Mouse (Mus musculus): Measurements from ENCODE around the gene Rtn4.
"Not testable (repeated sequence)": the region's sequence is repeated elsewhere in the genome, so short reads cannot be mapped to it uniquely, and the experiment has no call there.

Gene Rtn4

GRCm38 (mm10) chr11:29692683-29693272 is at the start of gene Rtn4:
Gene Rtn4 (plus strand): TSS chr11:29692947.
- DNase-seq (ENCODE audit: low read depth), result peak; percentile 97

GRCm38 (mm10) chr11:29644421-29644820 is 48.3 kb upstream of the Rtn4 start:
- DNase-seq (ENCODE audit: low read depth), result no peak

GRCm38 (mm10) chr11:29645411-29646066 is 47.2 kb upstream of the Rtn4 start:
- no peak for DNase-seq (ENCODE audit: low read depth)

GRCm38 (mm10) chr11:29647568-29648319 is 45.0 kb upstream of the Rtn4 start:
- DNase-seq (ENCODE audit: low read depth), result peak; percentile 45

- not testable (repeated sequence) for DNase-seq (ENCODE audit: low read depth)
Measured at GRCm38 (mm10) chr11:29655381-29655780, 37.4 kb upstream of the Rtn4 start.

- DNase-seq (ENCODE audit: low read depth), result no peak
Measured at GRCm38 (mm10) chr11:29660740-29661139, 32.0 kb upstream of the Rtn4 start.

- no peak for DNase-seq (ENCODE audit: low read depth)
Measured at GRCm38 (mm10) chr11:29667634-29668033, 25.1 kb upstream of the Rtn4 start.

- no peak for DNase-seq (ENCODE audit: low read depth)
Measured at GRCm38 (mm10) chr11:29669706-29670105, 23.0 kb upstream of the Rtn4 start.

- no peak for DNase-seq (ENCODE audit: low read depth)
Measured at GRCm38 (mm10) chr11:29673359-29673758, 19.4 kb upstream of the Rtn4 start.

- DNase-seq (ENCODE audit: low read depth), result peak; percentile 57
Measured at GRCm38 (mm10) chr11:29676718-29677117, 16.0 kb upstream of the Rtn4 start.

- DNase-seq (ENCODE audit: low read depth), result no peak
Measured at GRCm38 (mm10) chr11:29679942-29680341, 12.8 kb upstream of the Rtn4 start.

GRCm38 (mm10) chr11:29680771-29681170 is 12.0 kb upstream of the Rtn4 start:
- DNase-seq (ENCODE audit: low read depth), result no peak

GRCm38 (mm10) chr11:29684272-29684671 is 8.5 kb upstream of the Rtn4 start:
- DNase-seq (ENCODE audit: low read depth), result no peak

- DNase-seq (ENCODE audit: low read depth), result no peak
Measured at GRCm38 (mm10) chr11:29686176-29686575, 6.6 kb upstream of the Rtn4 start.

GRCm38 (mm10) chr11:29691556-29691955 is 1.2 kb upstream of the Rtn4 start:
- DNase-seq (ENCODE audit: low read depth), result no peak

- DNase-seq (ENCODE audit: low read depth), result no peak
Measured at GRCm38 (mm10) chr11:29692111-29692682, 550 bp upstream of the Rtn4 start.

- DNase-seq (ENCODE audit: low read depth), result peak; percentile 89
Measured at GRCm38 (mm10) chr11:29693576-29694410, 1.0 kb downstream of the Rtn4 start.

GRCm38 (mm10) chr11:29694754-29695153 is 2.0 kb downstream of the Rtn4 start:
- DNase-seq (ENCODE audit: low read depth), result no peak

GRCm38 (mm10) chr11:29702721-29703120 is 10.0 kb downstream of the Rtn4 start:
- no peak for DNase-seq (ENCODE audit: low read depth)

- peak; percentile 36 for DNase-seq (ENCODE audit: low read depth)
Measured at GRCm38 (mm10) chr11:29705263-29705662, 12.5 kb downstream of the Rtn4 start.

- no peak for DNase-seq (ENCODE audit: low read depth)
Measured at GRCm38 (mm10) chr11:29706845-29707244, 14.1 kb downstream of the Rtn4 start.

GRCm38 (mm10) chr11:29709512-29709911 is 16.8 kb downstream of the Rtn4 start:
- peak; percentile 38 for DNase-seq (ENCODE audit: low read depth)
